Mouse (Mus musculus) bone marrow, adult 2 months (tissue): ENCODE data around the gene D430041D05Rik. TPM values are rescaled to one million over a fixed set of nuclear protein-coding genes. Genes with fewer than 3 reads are reported as not detected.
"Not testable (repeated sequence)": the region's sequence is repeated elsewhere in the genome, so short reads cannot be mapped to it uniquely, and the experiment has no call there.

Source experiments
- H3K27ac ChIP-seq: fragments of 200-500 bp; 2 replicates; pipeline ENCODE4 v1.5.1; 2012; ENCODE audit warnings: low read depth, mild to moderate bottlenecking, control low read depth, inconsistent platforms, low read length; ENCODE audit not compliant: control insufficient read depth, poor library complexity, insufficient read depth
- H3K4me1 ChIP-seq: fragments of 200-500 bp; 2 replicates; pipeline ENCODE4 v1.6.1; 2011; ENCODE audit warnings: low read length; ENCODE audit not compliant: control insufficient read depth, insufficient read depth
- H3K4me3 ChIP-seq: fragments of 200-500 bp; replicated peaks from 2 replicates; pipeline ENCODE3; 2011; ENCODE audit warnings: mild to moderate bottlenecking, low read depth, low read length, control low read depth; ENCODE audit not compliant: control insufficient read depth
- CTCF ChIP-seq: fragments of 200-500 bp; IDR thresholded peaks from 2 replicates; pipeline ENCODE4 v1.5.1; 2011; ENCODE audit warnings: low read length, control low read depth; ENCODE audit not compliant: control insufficient read depth, insufficient read depth
- POLR2A ChIP-seq: fragments of 200-500 bp; IDR thresholded peaks from 2 replicates; pipeline ENCODE4 v1.6.1; 2011; ENCODE audit warnings: low read depth, mild to moderate bottlenecking, control low read depth, low read length, borderline replicate concordance; ENCODE audit not compliant: control insufficient read depth
- WGBS: fragments of 180-500 bp; shearing (Covaris S2); methylation state at CpG from one replicate; pipeline ENCODE4 v1.1.7; 2018; 5-methylcytosine and 5-hydroxymethylcytosine counted together
- polyA plus RNA-seq: library from polyadenylated mRNA; stranded (reverse); fragments of >200 nt; gene quantifications from 2 replicates; pipeline ENCODE4 v1.2.4, GENCODE M21; 2011; ENCODE audit warnings: low replicate concordance; ENCODE audit not compliant: missing spikeins, insufficient read depth, insufficient read length

Gene D430041D05Rik
- polyA plus RNA-seq, 1 experiment = not detected

- 66% methylated on average over 4 of the region's 4 CpGs for WGBS
- H3K4me1 ChIP-seq = no peaks in the 10 kb centered on the region
- no peak for TF ChIP-seq CTCF
- no peak for TF ChIP-seq POLR2A
- H3K4me3 ChIP-seq = no peak overlapping the region
- no peak overlapping the region for H3K27ac ChIP-seq
These were observed 300.8 kb downstream of the D430041D05Rik start for GRCm38 (mm10) chr2:104110031-104110430.

GRCm38 (mm10) chr2:104109528-104109927 is 301.3 kb downstream of the D430041D05Rik start:
- H3K4me1 ChIP-seq = no peaks in the 10 kb centered on the region
- no peak overlapping the region for H3K27ac ChIP-seq
- no peak overlapping the region for H3K4me3 ChIP-seq
- 69% methylated on average over 2 of the region's 2 CpGs for WGBS
- no peak for TF ChIP-seq CTCF
- no peak for TF ChIP-seq POLR2A

- H3K27ac ChIP-seq, H3K4me1 ChIP-seq, H3K4me3 ChIP-seq: not testable (repeated sequence)
- 93% methylated on average over 2 of the region's 2 CpGs for WGBS
These were observed 301.8 kb downstream of the D430041D05Rik start for GRCm38 (mm10) chr2:104109021-104109420.

GRCm38 (mm10) chr2:104104800-104105199 is 306.0 kb downstream of the D430041D05Rik start:
- Histone ChIP-seq H3K27ac (no peak overlapping the region), H3K4me3 (no peak overlapping the region), H3K4me1 (no peaks in the 10 kb centered on the region)
- 78% methylated on average over 6 of the region's 6 CpGs for WGBS
- TF ChIP-seq POLR2A (no peak), CTCF (no peak)

- TF ChIP-seq POLR2A (no peak), CTCF (no peak)
- 47% methylated on average over 1 of the region's 1 CpGs for WGBS
- H3K4me3 ChIP-seq = no peak overlapping the region
- H3K27ac ChIP-seq = no peak overlapping the region
- no peaks in the 10 kb centered on the region for H3K4me1 ChIP-seq
These were observed 310.9 kb downstream of the D430041D05Rik start for GRCm38 (mm10) chr2:104099946-104100345.

- Histone ChIP-seq H3K4me3 (no peak overlapping the region), H3K4me1 (no peaks in the 10 kb centered on the region), H3K27ac (no peak overlapping the region)
- TF ChIP-seq CTCF = no peak
- TF ChIP-seq POLR2A = no peak
- 95% methylated on average over 2 of the region's 2 CpGs for WGBS
These were observed 311.6 kb downstream of the D430041D05Rik start for GRCm38 (mm10) chr2:104099231-104099585.

GRCm38 (mm10) chr2:104098529-104099230 is 312.1 kb downstream of the D430041D05Rik start:
- no peak overlapping the region for H3K27ac ChIP-seq
- TF ChIP-seq CTCF (no peak), POLR2A (no peak)
- H3K4me1 ChIP-seq = no peaks in the 10 kb centered on the region
- 21% methylated on average over 3 of the region's 3 CpGs for WGBS
- H3K4me3 ChIP-seq = no peak overlapping the region

- H3K4me1 ChIP-seq, H3K27ac ChIP-seq, H3K4me3 ChIP-seq: not testable (repeated sequence)
- WGBS = 90% methylated on average over 4 of the region's 4 CpGs
These were observed 313.4 kb downstream of the D430041D05Rik start for GRCm38 (mm10) chr2:104097396-104097795.

GRCm38 (mm10) chr2:104096796-104097195 is 314.0 kb downstream of the D430041D05Rik start:
- not testable (repeated sequence) for H3K4me3 ChIP-seq, H3K27ac ChIP-seq, H3K4me1 ChIP-seq
- WGBS = 84% methylated on average over 1 of the region's 1 CpGs
